Mouse (Mus musculus) skeletal muscle tissue, postnatal 0 days (tissue): ENCODE results near the gene Slc17a7. TPM values are rescaled to one million over a fixed set of nuclear protein-coding genes. Genes with fewer than 3 reads are reported as not detected.

Source experiments
- microRNA counts: library from miRNA; unstranded; fragments of <30 nt; microRNA quantifications from one replicate; lab custom pipeline; 2015
- microRNA-seq, 2 experiments: library from miRNA; unstranded; fragments of <30 nt; microRNA quantifications; one replicate each; pipeline ENCODE4; 2016
- polyA plus RNA-seq: library from polyadenylated mRNA; unstranded; fragments of >200 nt; fragmentation: Nextera tagmentation; extraction: Ambion mirVana; gene quantifications from 2 replicates; pipeline ENCODE4 v1.2.1, GENCODE M21; 2015

Gene Slc17a7
- polyA plus RNA-seq: 0.22 and 0.46 TPM in 2 replicates

DNA sequence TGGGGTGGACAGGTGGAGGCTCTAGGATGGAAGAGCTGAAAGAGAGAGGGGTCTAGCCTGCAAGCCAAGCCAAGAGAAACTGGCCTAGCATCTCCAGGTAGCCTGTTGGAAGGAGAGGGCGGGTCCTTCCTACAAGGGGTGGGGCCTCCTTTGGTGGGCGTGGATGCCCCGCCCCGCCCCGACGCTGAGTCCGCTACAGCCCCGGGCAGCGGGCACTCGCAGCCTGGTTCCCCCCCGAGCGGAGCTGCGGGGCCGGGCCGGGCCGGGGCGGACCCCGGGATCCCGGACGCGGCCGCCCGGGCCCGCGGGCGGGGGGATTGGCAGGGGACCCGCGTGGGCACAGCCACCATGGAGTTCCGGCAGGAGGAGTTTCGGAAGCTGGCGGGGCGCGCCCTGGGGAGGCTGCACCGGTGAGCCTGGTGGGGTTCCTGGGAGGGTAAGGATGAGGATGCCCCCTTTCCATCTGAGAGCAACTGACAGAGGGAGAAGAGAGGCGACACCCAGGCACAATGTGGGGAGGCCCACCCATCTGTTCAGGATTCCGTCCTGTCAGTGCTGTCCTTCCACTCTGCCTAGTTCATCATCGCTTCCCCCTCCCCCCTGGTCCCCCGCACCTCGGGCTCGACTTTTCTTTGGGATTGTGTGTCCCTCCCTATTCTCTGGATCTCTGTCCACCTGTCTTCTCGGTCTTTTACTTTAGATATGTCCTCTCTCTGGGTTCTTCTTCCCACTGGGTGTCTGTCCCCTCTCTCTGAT is at the start of gene Slc17a7:
Gene Slc17a7 (plus strand): TSS at position 215 of the 756 bp plus-strand sequence.

DNA sequence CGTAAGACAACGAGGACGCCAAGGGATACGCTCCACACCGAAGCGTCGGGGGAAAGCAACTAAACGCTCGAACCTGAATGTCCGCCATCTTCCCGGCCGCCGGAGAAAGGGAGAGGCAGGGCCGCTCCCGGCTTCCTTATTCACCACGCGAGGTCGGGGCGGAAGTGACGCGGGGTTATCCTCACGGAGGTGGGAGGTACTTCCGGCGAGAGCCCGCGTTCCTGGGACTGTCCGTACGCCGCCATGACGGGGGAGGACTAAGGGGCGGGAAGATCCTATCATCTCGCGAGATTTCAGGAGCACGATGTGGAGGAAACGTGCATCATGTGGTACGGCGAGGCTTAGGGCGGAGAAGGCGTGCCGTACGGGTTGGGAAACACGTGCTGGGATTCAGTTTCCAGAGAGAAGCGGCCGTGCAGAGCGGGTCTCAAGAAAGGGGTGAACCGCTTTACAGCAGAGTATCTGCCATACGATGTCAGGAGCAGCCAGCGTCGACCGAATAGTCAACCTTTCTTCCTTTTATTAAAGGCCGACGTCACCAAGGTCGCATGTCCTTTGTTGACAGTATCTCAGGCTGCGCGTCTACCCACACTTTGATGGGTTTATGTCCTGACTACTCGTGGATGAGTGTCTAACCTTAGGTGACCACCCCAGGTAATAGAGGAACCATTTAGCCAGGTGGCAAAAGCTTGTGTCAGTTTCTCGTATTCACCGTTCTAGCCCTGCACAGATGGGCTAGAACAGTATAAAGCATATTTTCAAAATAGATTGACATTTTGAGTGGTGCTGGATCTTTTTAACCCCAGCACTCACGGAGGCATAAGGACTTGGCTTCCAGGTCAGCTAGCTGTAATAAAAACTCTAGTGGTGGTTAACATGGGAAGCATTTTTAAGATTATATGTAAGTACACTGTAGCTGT is 39.3 kb upstream of the Slc17a7 start, which contains the start of gene Rps11:
Gene Rps11 (minus strand): TSS at position 216 of the 920 bp plus-strand sequence.

DNA sequence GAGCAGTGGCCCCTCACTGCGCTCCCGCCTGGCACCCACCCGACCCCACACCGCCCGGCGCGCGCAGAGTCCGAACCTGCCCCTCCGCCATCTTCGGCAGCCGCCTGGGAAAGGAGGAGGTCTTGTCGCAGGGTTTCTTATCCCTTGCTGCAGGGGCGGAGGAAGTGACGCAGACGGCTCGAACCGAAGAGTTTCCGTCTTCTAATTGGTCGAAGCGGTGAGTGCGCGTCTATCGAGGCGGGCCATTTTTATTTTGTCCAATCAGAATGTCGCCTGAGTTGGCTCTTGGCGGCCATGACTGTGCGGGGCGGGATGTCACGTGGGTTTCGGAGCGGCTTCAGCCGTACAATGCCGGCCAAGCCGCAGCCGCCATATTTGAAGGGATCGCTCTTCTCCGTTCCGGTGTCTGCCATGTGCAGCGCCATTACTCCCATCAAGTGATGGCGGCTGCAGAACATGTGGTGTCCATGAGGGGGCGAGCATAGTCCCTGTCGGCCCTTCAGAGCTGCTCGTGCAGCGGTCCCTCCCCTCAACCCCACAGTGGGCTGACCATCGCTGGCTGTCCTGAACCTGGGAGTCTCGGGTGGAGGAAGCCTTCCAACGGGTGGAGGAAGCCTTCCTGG is 35.0 kb upstream of the Slc17a7 start, which contains the start of gene Rpl13a:
Gene Rpl13a (minus strand): TSS at position 138 of the 623 bp plus-strand sequence.

DNA sequence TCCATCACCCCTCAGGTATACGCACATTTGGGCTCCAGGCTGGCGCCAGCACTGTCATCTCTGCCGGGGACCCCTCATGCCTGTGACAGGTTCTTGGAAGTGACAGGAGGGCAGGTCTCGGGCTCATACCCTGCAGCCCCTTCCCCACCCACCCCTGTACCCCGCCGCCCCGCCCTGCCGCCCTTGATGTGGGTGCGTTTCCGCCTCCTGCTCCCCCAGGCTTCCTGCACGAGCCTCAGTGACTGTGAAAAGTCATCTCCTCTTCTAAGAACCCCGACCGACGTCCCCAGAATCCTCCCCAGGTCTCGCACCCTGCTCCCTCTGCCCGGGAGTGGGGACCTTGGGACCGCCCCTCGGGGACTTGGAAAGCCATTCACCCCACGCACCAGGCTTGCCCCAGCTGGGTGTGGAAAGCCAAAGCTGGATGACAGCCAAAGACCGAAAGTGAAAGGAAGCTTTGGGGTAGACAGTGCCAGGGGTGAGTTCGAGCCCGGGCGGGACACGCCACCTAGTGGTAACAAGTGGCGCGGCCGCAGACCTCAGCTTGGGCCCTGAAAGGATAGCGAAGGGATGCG is 27.7 kb upstream of the Slc17a7 start, which contains the start of the genes Gm45713 and Flt3l:
Gene Gm45713 (minus strand): TSS at position 239 of the 575 bp plus-strand sequence.
Gene Flt3l (minus strand): TSS at position 440 of the 575 bp plus-strand sequence.

DNA sequence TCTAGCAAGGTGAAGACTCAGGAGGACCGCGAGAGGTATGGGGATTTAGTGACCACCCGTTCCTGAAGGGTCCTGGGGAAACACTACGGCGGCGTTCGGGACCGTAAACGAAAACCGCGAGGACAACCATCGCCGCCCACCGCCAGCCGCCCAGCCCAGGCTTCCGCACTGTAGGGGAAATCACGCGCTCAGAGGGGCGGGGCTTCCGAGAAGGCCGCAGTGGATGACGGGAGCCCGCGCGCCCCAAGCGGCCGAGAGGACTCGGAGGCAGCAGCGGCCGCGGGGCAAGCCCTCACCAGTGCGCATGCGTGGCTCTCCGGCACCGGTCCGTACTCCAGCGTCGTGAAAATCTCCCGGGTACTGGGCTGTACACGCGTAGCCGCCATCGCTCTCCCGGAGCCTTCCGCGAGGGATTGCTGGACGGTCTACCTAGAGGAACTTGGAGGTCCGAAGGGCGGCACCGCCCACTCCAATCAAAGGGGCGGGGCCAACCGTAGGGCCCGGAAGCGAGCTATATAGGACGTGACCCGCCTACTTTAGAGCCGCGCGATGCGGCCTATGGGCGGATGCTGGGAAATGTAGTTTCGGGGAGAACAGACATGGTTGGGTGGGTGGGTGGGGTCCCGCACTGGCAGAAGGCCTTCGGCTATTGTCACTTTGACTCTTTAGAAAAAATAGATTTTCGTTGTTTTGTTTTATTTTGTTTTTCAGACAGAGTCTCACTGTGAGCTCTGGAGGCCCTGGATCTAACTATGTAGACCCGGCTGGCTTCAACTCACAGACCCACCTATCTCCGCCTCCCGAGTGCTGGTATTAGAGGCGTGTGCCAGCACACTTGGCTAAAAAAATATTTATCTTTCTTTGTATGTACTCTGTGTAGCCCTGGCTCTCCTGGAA is 9.4 kb upstream of the Slc17a7 start, which contains the start of the genes Pih1d1 and Aldh16a1:
Gene Pih1d1 (plus strand): TSS at position 208 of the 897 bp plus-strand sequence.
Gene Aldh16a1 (minus strand): TSS at position 489 of the 897 bp plus-strand sequence.

DNA sequence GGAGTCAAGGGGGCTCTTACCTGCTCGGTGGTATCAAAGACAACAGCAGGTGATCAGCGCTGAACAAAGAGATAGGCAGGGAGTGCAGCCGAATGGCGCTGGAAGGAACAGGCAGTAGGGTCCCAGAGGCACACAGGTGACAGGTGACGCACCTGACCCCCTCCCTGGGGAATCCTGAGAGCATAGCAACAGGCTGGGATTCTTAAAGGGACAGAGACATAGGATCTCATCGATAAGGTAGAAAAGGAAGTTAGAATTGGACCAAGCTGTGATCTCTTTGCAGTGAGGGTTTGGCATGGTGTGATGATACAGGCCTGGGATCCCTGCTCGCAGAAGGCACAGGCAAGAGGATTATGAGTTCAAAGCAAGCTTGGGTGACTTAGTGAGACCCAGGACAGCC is 15.7 kb downstream of the Slc17a7 start, which contains the start of gene Gfy:
Gene Gfy (minus strand): TSS at position 101 of the 400 bp plus-strand sequence.

DNA sequence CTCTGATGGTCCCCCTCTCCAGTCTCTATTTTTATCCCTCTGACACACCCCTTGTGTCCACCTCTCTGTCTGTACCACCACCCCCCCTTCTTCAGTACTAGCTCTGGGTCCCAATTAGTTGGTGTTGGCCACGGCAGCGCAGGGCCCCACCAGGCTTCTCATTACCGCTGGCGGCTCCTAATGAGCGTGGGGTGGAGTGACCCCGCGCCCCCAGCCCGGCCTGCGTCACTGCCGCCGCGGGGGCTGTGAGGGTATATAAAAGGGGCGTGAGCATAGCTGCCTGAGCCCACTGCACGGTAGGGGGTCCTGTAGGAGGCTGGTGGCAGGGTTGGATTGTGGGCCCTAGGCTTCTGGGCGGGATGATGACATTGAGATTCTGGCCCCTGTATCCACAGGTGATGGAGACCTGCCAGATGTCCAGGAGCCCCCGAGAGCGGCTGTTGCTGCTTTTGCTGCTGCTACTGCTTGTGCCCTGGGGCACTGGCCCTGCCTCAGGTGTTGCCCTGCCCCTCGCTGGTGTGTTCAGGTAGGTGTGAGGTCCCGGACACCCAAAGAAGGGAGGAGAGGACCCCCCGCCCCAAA is 17.2 kb downstream of the Slc17a7 start, which contains the start of gene Pth2:
Gene Pth2 (plus strand): TSS at position 100 of the 582 bp plus-strand sequence.

DNA sequence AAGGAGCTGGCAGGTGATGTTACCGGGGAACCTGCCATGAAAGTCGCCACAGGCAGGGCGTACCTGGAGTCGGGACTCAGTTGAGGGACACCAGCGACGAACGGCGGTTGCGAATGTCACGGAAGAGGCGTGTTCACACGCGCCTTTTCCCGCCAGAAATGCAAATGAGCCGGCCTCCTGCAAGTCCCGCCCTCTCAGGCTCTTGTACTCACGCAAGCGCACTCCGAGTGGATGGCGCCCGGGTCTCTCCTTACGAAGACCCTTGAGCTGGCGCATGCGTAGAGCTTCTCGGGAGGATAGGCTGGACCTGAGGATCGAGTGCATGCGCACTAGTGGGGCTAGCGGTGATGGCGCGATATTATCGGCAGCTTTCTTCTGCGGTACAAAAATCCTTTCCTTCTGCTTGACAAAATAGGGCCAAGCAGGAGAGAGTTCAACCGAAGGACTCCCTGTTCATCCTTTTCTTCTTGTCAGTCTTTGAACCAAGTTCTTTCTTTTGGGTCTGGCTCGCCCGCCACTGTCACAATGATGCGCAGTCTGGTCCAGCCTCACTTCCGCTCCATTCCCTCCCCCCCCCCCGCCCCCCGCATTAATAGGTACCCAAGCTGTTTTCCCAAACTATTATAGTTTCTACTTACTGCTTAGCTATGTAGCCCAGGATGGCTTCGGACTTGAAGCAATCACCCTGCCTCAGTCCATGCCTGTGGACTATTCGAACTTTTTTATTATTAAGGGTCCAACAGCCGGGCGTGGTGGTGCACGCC is 40.8 kb downstream of the Slc17a7 start, which contains the start of gene Ccdc155:
Gene Ccdc155 (minus strand): TSS at position 513 of the 764 bp plus-strand sequence.

DNA sequence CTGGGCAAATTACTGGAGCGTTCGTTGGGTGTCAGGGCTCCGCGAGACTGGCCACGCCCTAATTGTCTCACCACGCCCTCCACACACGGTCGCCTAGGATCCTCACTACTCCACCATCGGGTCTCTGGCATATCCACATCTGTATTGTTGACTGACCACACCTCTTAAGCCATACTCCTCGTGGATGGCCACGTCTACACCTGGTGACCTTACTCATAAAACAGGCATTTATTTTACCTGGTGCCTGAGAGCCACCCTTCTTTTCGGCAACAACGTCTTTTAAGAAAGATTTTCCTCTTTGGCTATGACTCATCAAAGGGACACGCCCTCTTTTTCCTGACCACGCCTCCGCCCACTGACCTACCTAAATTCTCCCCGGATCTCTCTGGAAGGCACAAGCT is 48.1 kb downstream of the Slc17a7 start, which contains the start of gene Dkkl1:
Gene Dkkl1 (minus strand): TSS at position 297 of the 401 bp plus-strand sequence.

DNA sequence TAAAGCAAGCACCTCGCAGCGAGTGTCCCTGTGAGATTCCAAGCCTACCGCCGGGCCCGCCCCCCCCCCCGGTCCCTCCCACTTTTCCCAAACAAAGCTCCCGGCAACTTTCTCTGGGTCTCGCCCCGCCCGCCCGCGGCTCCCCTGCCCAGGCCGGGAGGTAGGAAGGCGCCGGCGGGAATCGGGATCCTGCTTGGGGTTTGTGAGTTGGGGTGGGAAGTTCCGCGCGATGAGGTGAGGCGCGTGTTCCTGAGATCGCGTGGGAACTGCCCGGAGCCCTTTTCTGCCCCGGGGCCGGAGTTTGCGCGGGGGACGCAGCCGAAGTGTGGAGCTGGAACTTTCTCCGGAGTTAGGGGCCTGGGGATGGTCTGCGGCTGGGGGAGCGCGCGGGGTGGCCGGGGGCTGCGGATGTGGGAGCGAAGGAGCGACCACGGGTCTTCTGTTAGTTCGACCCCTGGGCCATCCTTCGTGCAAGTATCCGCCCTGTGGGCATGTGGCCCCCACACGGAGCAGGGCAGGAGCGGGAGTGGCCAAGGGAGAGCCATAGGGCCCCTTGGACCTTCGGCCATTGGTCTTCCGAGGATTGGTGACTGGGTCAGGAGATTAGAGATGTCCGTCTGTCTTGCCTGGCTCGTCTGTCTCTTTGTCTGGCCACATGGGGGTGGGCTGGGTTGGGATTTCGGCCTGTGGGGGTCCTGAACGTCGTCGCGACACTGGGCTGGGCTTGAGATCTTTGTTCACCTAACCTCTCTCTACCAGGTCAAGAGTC is 52.1 kb downstream of the Slc17a7 start, which contains the start of gene Tead2:
Gene Tead2 (plus strand): TSS at position 81 of the 769 bp plus-strand sequence.

MicroRNAs within 50 kb of the gene (microRNA counts, 519-probe panel; counts per million panel counts)
- microRNA mmu-miR-150 (lab: Ali Mortazavi, UCI): 2,628 counts per million, percentile 69 among the panel's probes with 10 or more counts

Small RNA genes lying within 50 kb of the gene (microRNA-seq; reads per million reads assigned to microRNA genes)
- 28.6 to 49.7 reads per million in 2 experiments for gene Mir150
- gene Mir5121: 2.6 to 11.9 reads per million in 2 experiments
- gene Mir7055: 0 reads per million in 2 experiments

Other genes starting within 250 kb of the Slc17a7 start
- gene Ap2a1, start 234.5 kb upstream of the Slc17a7 start, polyA plus RNA-seq: 39.7 and 41.5 TPM in 2 replicates
- gene Tsks, start 220.7 kb upstream of the Slc17a7 start, polyA plus RNA-seq: 0.10 and 0.15 TPM in 2 replicates
- 7.1 and 8.2 TPM in 2 replicates for gene Cpt1c, start 189.1 kb upstream of the Slc17a7 start, polyA plus RNA-seq
- 287 and 322 TPM in 2 replicates for gene Prmt1, start 177.4 kb upstream of the Slc17a7 start, polyA plus RNA-seq
- gene Irf3, start 166.3 kb upstream of the Slc17a7 start, polyA plus RNA-seq: 46.8 and 50.0 TPM in 2 replicates
- gene Bcl2l12, start 165.2 kb upstream of the Slc17a7 start, polyA plus RNA-seq: 24.3 and 26.6 TPM in 2 replicates
- 19.9 and 21.5 TPM in 2 replicates for gene Scaf1, start 147.6 kb upstream of the Slc17a7 start, polyA plus RNA-seq
- gene Rras, start 146.0 kb upstream of the Slc17a7 start, polyA plus RNA-seq: 165 and 172 TPM in 2 replicates
- 5.4 and 6.6 TPM in 2 replicates for gene Prr12, start 111.1 kb upstream of the Slc17a7 start, polyA plus RNA-seq
- gene Nosip, start 101.5 kb upstream of the Slc17a7 start, polyA plus RNA-seq: 44.0 and 45.1 TPM in 2 replicates
- gene Prrg2, start 101.3 kb upstream of the Slc17a7 start, polyA plus RNA-seq: 20.2 and 23.5 TPM in 2 replicates
- 177 and 263 TPM in 2 replicates for gene Rcn3, start 71.7 kb upstream of the Slc17a7 start, polyA plus RNA-seq
- 95.2 and 152 TPM in 2 replicates for gene Fcgrt, start 60.1 kb upstream of the Slc17a7 start, polyA plus RNA-seq
- 745 and 781 TPM in 2 replicates for gene Rps11, start 39.5 kb upstream of the Slc17a7 start, polyA plus RNA-seq
- 925 and 1,005 TPM in 2 replicates for gene Rpl13a, start 35.2 kb upstream of the Slc17a7 start, polyA plus RNA-seq
- 0.52 and 0.86 TPM in 2 replicates for gene Gm45713, start 27.7 kb upstream of the Slc17a7 start, polyA plus RNA-seq
- gene Flt3l, start 27.5 kb upstream of the Slc17a7 start, polyA plus RNA-seq: 1.0 and 2.3 TPM in 2 replicates
- 50.8 and 52.5 TPM in 2 replicates for gene Pih1d1, start 9.6 kb upstream of the Slc17a7 start, polyA plus RNA-seq
- 18.4 and 21.6 TPM in 2 replicates for gene Aldh16a1, start 9.4 kb upstream of the Slc17a7 start, polyA plus RNA-seq
- 0.15 TPM in 1 of 2 replicates, not detected in the other for gene Gfy, start 15.6 kb downstream of the Slc17a7 start, polyA plus RNA-seq
- gene Pth2, start 17.0 kb downstream of the Slc17a7 start, polyA plus RNA-seq: not detected in 2 replicates
- 1.0 and 2.0 TPM in 2 replicates for gene Ccdc155, start 40.9 kb downstream of the Slc17a7 start, polyA plus RNA-seq
- 0.23 and 6.5 TPM in 2 replicates for gene Dkkl1, start 48.2 kb downstream of the Slc17a7 start, polyA plus RNA-seq
- gene Tead2, start 51.8 kb downstream of the Slc17a7 start, polyA plus RNA-seq: 28.9 and 29.6 TPM in 2 replicates
- 3.6 and 5.9 TPM in 2 replicates for gene Cd37, start 75.2 kb downstream of the Slc17a7 start, polyA plus RNA-seq
- gene Slc6a16, start 77.1 kb downstream of the Slc17a7 start, polyA plus RNA-seq: not detected in 2 replicates
- not detected in 2 replicates for gene Slc6a21, start 113.6 kb downstream of the Slc17a7 start, polyA plus RNA-seq
- gene Trpm4, start 169.8 kb downstream of the Slc17a7 start, polyA plus RNA-seq: 15.3 and 15.4 TPM in 2 replicates
- 94.0 and 120 TPM in 2 replicates for gene Hrc, start 171.3 kb downstream of the Slc17a7 start, polyA plus RNA-seq
- 3.2 and 4.0 TPM in 2 replicates for gene Ppfia3, start 203.1 kb downstream of the Slc17a7 start, polyA plus RNA-seq
- gene Lin7b, start 206.6 kb downstream of the Slc17a7 start, polyA plus RNA-seq: 1.5 and 2.0 TPM in 2 replicates
- gene Snrnp70, start 231.8 kb downstream of the Slc17a7 start, polyA plus RNA-seq: 64.7 and 74.9 TPM in 2 replicates
- 3.5 and 4.7 TPM in 2 replicates for gene Kcna7, start 241.7 kb downstream of the Slc17a7 start, polyA plus RNA-seq
- 0.09 and 0.17 TPM in 2 replicates for gene Ntf5, start 249.7 kb downstream of the Slc17a7 start, polyA plus RNA-seq